Mouse (Mus musculus): ENCODE data around the gene Elk3.

GRCm38 (mm10) chr10:93323659-93324058 lies 12.7 kb upstream of the Elk3 start:
- TF ChIP-seq CTCF (IDR thresholded peaks at IDR 0.05; ENCODE audit: insufficient read depth, low read length): no peak
- TF ChIP-seq POLR2A (IDR thresholded peaks at IDR 0.05; ENCODE audit: borderline replicate concordance, extremely low read depth, low read depth, low read length): no peak
